Mouse (Mus musculus) heart, postnatal 0 days (tissue): ENCODE results near the gene Tspear.
"Not testable (repeated sequence)": the region's sequence is repeated elsewhere in the genome, so short reads cannot be mapped to it uniquely, and the experiment has no call there.

ENCODE experiments used
- CTCF ChIP-seq: IDR thresholded peaks from 2 replicates; pipeline ENCODE4 v1.5.1; 2016; ENCODE audit warnings: antibody characterized with exemption, control low read depth, low read depth
- EP300 ChIP-seq: IDR thresholded peaks from 2 replicates; pipeline ENCODE4 v1.6.1; 2016; ENCODE audit warnings: antibody characterized with exemption, low read depth

GRCm38 (mm10) chr10:77783396-77783795 lies 97.0 kb downstream of the Tspear start:
- TF ChIP-seq CTCF, EP300: not testable (repeated sequence)
